Mouse (Mus musculus): ENCODE data around the gene Cacna2d1.

DNA sequence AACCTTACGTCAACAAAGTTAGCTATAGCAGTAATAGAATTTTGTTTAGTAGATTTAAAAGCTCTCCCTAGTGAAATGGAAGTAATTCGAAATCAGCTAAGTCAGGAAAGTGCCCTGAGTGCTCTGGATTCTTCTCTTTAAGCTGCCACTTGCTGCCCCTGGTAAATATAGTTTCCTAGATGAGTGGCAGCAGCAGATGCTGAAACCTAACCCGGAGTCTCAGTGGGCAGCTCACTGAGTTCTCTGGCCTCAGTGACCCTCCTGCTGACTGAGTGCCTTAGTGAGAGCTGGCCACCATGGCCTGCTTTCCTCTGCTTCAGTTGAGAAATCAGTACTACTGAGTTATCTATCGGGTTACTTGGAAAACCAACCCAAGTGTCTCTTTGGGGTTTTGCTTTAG is 37.3 kb downstream of the Cacna2d1 start:
- no peak for TF ChIP-seq CTCF (IDR thresholded peaks at IDR 0.05; ENCODE audit: insufficient read depth, low read depth, low read length)
- TF ChIP-seq POLR2A (IDR thresholded peaks at IDR 0.05; ENCODE audit: insufficient read depth, low read depth, low read length), result no peak
